Mouse (Mus musculus) liver, embryonic 13.5 days (tissue): ENCODE data around the gene Iqcj. TPM values are rescaled to one million over a fixed set of nuclear protein-coding genes. Genes with fewer than 3 reads are reported as not detected.

Source experiments
- ATAC-seq: fragments of 200-750 bp; cut with Nextera tagmentation; 2 replicates; pipeline ENCODE4 v1.8.0; 2017; ENCODE audit warnings: low read depth, mild to moderate bottlenecking, moderate number of reproducible peaks, moderate library complexity
- DNase-seq: peaks from one replicate; pipeline ENCODE4 v3.0.0; 2022
- H3K27ac ChIP-seq: fragments of 300-500 bp; sonication (generic); 2 replicates; pipeline ENCODE4 v1.5.1; 2015; ENCODE audit warnings: moderate library complexity, mild to moderate bottlenecking, inconsistent platforms
- H3K27me3 ChIP-seq: fragments of 300-500 bp; sonication (generic); 2 replicates; pipeline ENCODE4 v1.6.1; 2015; ENCODE audit warnings: mild to moderate bottlenecking, inconsistent platforms
- H3K36me3 ChIP-seq: fragments of 300-500 bp; sonication (generic); 2 replicates; pipeline ENCODE4 v1.6.1; 2015; ENCODE audit warnings: mild to moderate bottlenecking, inconsistent platforms
- H3K4me1 ChIP-seq: fragments of 300-500 bp; sonication (generic); replicated peaks from 2 replicates; pipeline ENCODE4 v1.6.1; 2015; ENCODE audit warnings: inconsistent platforms
- H3K4me2 ChIP-seq: fragments of 300-500 bp; sonication (generic); 2 replicates; pipeline ENCODE4 v1.6.1; 2015; ENCODE audit warnings: inconsistent platforms, mild to moderate bottlenecking, moderate library complexity
- H3K4me3 ChIP-seq: fragments of 300-500 bp; sonication (generic); replicated peaks from 2 replicates; pipeline ENCODE4 v1.5.1; 2015; ENCODE audit warnings: mild to moderate bottlenecking, inconsistent platforms
- H3K9ac ChIP-seq: fragments of 300-500 bp; sonication (generic); 2 replicates; pipeline ENCODE4 v1.6.1; 2015; ENCODE audit warnings: mild to moderate bottlenecking, inconsistent platforms
- H3K9me3 ChIP-seq: fragments of 300-500 bp; sonication (generic); replicated peaks from 2 replicates; pipeline ENCODE4 v1.6.1; 2016; ENCODE audit warnings: inconsistent platforms
- WGBS: fragments of 180-500 bp; shearing (Covaris S2); methylation state at CpG from one replicate; pipeline ENCODE4 v1.1.7; 2015; ENCODE audit not compliant: insufficient replicate concordance; 5-methylcytosine and 5-hydroxymethylcytosine counted together
- polyA plus RNA-seq: library from polyadenylated mRNA; unstranded; fragments of >200 nt; fragmentation: Nextera tagmentation; extraction: Ambion mirVana; gene quantifications from 2 replicates; pipeline ENCODE4 v1.2.1, GENCODE M21; 2015

Gene Iqcj
- polyA plus RNA-seq, 1 experiment from 2014 or later, result not detected

DNA sequence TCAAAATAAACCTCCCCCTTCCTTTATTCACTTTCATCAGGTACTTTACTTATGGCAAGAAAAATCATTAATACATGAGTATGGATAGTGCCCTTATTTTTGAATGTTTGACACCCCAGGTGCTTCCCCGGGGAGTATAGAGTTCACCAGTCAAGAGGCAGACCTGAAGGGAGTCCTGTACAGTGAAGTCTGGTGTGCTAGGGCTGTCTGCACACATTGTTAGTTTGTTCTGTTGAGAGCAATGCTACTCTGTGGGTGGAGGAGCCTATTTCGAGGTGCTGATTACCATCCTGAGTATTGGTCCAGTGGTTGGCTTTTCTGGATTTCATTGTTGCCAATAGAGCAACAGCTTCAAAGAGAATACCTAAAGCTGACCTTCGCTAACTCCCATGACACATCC lies 26.1 kb downstream of the Iqcj start:
- DNase-seq (no peak), ATAC-seq (no peak)
- H3K9ac ChIP-seq, result no peak overlapping the region
- H3K27me3 ChIP-seq, result no peaks in the 10 kb centered on the region
- H3K4me3 ChIP-seq, result no peak overlapping the region
- no peaks in the 10 kb centered on the region for H3K4me1 ChIP-seq
- 49% methylated on average over 3 of the region's 3 CpGs for WGBS
- H3K9me3 ChIP-seq, result no peaks in the 10 kb centered on the region
- no peaks in the 10 kb centered on the region for H3K36me3 ChIP-seq
- H3K27ac ChIP-seq, result no peak overlapping the region
- no peak overlapping the region for H3K4me2 ChIP-seq

DNA sequence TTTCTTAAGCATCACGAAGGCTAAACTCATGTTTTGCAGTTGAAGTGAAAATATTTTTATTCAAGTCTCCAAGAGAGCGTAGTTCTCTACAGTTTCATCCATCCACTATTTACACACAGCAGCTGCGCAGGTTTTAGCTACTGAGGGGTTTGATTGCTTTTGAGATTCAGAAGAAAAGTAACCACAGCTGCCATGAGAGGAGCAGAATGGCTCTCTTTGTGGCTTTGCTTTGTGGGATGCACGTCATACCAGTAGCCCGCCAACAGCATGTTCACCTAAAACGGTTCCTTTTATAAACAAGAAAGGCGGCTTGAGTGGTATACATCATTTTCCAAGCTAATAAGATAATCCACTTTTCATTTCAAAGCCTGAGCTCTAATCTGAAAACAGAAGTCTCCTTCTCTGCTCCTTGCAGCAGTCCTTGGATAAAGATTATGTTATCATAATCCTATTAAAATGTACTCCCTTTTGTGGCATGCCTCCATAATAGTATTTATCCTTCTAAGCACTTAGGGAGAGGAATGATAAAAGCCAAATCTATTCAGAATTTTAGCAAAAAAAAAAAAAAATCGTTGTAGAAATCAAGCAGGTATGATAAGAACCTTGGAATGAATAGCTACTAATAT lies 26.7 kb downstream of the Iqcj start:
- ATAC-seq (no peak), DNase-seq (no peak)
- Histone ChIP-seq H3K27ac (no peak overlapping the region), H3K9me3 (no peaks in the 10 kb centered on the region), H3K9ac (no peak overlapping the region), H3K4me2 (no peak overlapping the region), H3K27me3 (no peaks in the 10 kb centered on the region), H3K4me1 (no peaks in the 10 kb centered on the region), H3K36me3 (no peaks in the 10 kb centered on the region), H3K4me3 (no peak overlapping the region)
- whole genome bisulfite sequencing, result 56% methylated on average over 8 of the region's 8 CpGs

DNA sequence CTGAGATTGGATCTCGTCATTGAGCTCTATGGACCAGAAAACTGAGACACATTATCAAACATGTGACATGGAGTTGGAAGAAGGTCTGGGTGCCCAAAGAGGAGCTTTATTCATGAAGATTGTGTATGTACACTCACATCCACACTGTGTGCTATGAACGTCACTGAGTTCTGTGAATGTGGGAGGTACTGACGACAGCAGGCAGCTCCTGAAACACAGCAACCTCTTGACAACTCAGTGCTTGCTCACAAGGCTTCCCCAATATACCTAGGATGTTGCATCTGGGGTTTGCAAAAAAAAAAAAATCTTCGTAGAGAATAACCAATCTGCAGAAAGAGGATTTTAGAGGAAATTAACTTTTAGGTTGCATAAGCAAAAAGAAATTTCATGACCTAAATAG lies 31.1 kb downstream of the Iqcj start:
- H3K4me3 ChIP-seq, result no peak overlapping the region
- H3K4me2 ChIP-seq, result no peak overlapping the region
- no peaks in the 10 kb centered on the region for H3K36me3 ChIP-seq
- no peaks in the 10 kb centered on the region for H3K27me3 ChIP-seq
- H3K27ac ChIP-seq, result no peak overlapping the region
- H3K9me3 ChIP-seq, result no peaks in the 10 kb centered on the region
- H3K9ac ChIP-seq, result no peak overlapping the region
- DNase-seq, result no peak
- H3K4me1 ChIP-seq, result no peaks in the 10 kb centered on the region
- WGBS, result 56% methylated on average over 4 of the region's 4 CpGs
- no peak for ATAC-seq

DNA sequence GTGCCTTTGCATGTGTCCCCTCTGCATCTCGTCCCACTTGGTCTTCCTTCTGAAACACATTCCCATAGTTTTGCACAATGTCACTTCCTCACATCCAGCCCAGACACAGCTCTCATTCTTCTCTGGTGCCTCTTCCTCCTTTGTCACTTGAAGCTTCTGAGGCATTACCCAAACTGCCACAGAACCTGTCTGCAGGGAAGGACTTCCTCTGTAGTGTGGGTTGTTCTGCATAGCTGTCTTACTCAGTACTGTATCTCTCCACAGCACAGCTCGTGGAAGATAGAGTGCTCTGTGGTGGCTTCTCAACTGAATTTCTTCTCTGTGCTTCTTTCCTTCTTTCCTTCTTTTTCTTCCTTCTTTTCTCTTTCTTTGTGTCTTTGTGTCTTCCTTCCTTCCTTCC lies 33.4 kb downstream of the Iqcj start:
- H3K4me1 ChIP-seq, result no peaks in the 10 kb centered on the region
- 7% methylated on average over 2 of the region's 2 CpGs for WGBS
- no peaks in the 10 kb centered on the region for H3K27me3 ChIP-seq
- no peak overlapping the region for H3K27ac ChIP-seq
- DNase-seq, result no peak
- no peaks in the 10 kb centered on the region for H3K9me3 ChIP-seq
- H3K36me3 ChIP-seq, result no peaks in the 10 kb centered on the region
- ATAC-seq, result no peak
- no peak overlapping the region for H3K4me2 ChIP-seq
- H3K9ac ChIP-seq, result no peak overlapping the region
- H3K4me3 ChIP-seq, result no peak overlapping the region

DNA sequence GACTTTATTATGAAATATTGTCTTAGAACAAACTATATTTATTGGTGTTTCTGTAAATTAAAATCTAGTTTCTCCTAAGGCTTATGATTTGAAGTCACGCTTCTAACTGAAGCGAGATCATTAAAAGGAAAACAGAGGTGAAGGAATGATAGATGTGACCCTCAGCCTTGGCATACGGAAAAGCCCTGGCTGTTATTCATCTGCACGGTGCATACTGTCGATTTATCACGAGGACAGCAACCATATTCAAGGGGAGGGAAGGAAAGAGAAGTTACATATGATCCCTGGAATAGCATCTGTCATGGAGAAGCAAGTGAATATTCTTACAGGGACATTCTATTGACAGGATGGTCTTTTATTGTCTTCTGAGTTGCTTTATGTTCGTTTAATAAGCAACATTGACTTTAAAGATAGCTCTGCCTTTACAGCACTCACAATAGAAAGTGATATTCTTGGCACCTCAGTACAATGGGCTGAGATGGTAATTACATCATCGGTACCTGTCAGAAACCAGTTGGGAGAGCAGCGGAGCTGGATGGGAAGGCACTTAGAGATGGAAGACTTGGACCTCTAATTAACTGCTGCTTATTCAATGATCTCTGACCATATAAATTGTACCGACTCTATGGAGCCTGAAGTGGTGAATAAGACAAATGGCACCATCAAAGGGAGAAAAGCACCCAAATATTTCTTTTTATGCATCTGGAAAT lies 38.6 kb downstream of the Iqcj start:
- H3K9ac ChIP-seq, result no peak overlapping the region
- DNase-seq (no peak), ATAC-seq (no peak)
- H3K36me3 ChIP-seq, result no peaks in the 10 kb centered on the region
- no peaks in the 10 kb centered on the region for H3K27me3 ChIP-seq
- H3K4me1 ChIP-seq, result no peaks in the 10 kb centered on the region
- no peak overlapping the region for H3K4me2 ChIP-seq
- H3K27ac ChIP-seq, result no peak overlapping the region
- H3K9me3 ChIP-seq, result no peaks in the 10 kb centered on the region
- 66% methylated on average over 10 of the region's 10 CpGs for WGBS
- H3K4me3 ChIP-seq, result no peak overlapping the region

DNA sequence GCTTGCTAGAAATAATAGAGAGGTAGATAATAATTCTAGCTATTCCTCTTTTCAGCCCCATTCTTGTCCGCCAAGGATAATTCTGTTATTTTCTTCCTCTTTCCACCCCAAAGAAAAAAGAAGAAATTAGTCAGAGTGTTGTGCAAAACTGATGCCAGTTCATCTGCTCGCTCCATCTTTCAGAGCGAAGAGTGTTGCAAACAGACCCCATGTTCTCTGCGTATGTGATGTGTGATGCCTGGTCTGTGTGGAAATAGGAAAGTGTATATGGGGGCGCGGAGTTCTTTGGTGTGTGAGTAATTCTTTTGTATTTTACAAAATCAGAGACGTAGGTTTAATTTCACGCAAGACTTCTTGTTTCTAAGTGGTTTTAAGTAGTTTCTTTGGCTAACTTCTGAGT lies 39.2 kb downstream of the Iqcj start:
- Histone ChIP-seq H3K27ac (no peak overlapping the region), H3K4me2 (no peak overlapping the region), H3K9ac (no peak overlapping the region), H3K9me3 (no peaks in the 10 kb centered on the region), H3K36me3 (no peaks in the 10 kb centered on the region), H3K4me3 (no peak overlapping the region), H3K4me1 (no peaks in the 10 kb centered on the region), H3K27me3 (no peaks in the 10 kb centered on the region)
- no peak for ATAC-seq
- no peak for DNase-seq
- 78% methylated on average over 8 of the region's 8 CpGs for WGBS

DNA sequence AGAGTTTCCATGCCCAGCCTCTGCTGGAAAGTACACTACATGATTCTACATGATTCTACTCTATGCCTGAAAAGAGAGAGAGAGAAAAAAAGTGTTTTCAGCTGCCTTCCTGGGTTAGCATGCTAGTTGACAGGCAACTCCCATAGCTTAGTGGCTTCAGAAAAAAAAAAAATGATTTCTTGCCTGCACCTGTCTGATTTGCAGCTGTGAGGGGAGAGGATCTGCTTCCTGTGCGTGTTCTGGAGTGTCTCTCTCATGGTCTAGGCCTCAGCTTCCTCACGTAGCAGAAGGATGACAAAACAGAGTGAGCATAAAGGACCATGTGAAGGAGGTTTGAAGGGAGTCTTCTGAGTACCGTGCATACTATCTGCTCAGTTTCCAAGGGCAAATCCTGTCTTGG lies 39.9 kb downstream of the Iqcj start:
- Histone ChIP-seq H3K9ac (no peak overlapping the region), H3K27me3 (no peaks in the 10 kb centered on the region), H3K4me1 (no peaks in the 10 kb centered on the region), H3K27ac (no peak overlapping the region), H3K9me3 (no peaks in the 10 kb centered on the region), H3K4me2 (no peak overlapping the region), H3K36me3 (no peaks in the 10 kb centered on the region), H3K4me3 (no peak overlapping the region)
- WGBS, result 43% methylated on average over 3 of the region's 3 CpGs
- DNase-seq (no peak), ATAC-seq (no peak)

DNA sequence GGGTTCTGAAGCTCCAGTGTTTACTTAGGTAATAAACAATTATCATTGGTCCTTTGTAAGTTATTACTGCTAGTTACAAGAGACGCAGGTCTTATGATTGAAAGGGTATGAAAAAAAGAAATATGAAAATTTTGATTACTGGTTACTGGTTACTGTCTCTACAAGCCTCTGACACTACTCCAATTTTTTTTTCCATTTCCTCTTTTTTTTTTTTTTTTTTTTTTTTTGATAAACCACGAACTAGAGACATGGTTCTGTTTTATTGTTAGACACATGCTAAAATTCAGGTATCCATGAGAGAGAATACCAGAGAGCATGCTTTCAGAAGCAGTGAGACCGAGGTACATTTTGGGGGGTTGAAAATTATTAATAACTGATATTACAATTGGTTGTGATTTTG lies 43.8 kb downstream of the Iqcj start:
- Histone ChIP-seq H3K4me3 (no peak overlapping the region), H3K27me3 (no peaks in the 10 kb centered on the region), H3K4me2 (no peak overlapping the region), H3K9me3 (no peaks in the 10 kb centered on the region), H3K4me1 (no peaks in the 10 kb centered on the region), H3K36me3 (no peaks in the 10 kb centered on the region), H3K9ac (no peak overlapping the region), H3K27ac (no peak overlapping the region)
- DNase-seq (no peak), ATAC-seq (no peak)
- 39% methylated on average over 3 of the region's 3 CpGs for WGBS

DNA sequence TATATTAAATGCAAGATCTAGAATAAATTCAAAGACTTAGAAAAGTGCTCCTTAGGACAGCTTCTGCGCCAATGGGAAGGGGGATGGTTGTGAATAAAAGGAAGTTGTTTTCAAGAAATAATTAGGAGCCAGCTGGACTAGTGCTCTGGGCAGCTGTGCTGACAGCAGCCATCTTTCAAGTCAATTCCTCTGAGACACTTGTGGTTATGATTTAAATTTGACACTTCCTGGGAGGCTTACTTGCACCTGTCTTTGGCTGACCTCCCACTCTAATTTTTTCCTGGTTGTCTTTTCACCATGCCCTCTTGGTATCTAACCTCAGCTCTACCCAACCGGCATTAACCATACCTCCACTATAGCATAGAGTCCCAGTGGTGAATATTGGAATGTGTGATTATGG lies 55.0 kb downstream of the Iqcj start:
- Histone ChIP-seq H3K4me3 (no peak overlapping the region), H3K9ac (no peak overlapping the region), H3K4me2 (no peak overlapping the region), H3K27ac (no peak overlapping the region), H3K9me3 (no peaks in the 10 kb centered on the region), H3K4me1 (no peaks in the 10 kb centered on the region), H3K27me3 (no peaks in the 10 kb centered on the region), H3K36me3 (no peaks in the 10 kb centered on the region)
- WGBS, result 49% methylated on average over 2 of the region's 2 CpGs
- ATAC-seq (no peak), DNase-seq (no peak)

DNA sequence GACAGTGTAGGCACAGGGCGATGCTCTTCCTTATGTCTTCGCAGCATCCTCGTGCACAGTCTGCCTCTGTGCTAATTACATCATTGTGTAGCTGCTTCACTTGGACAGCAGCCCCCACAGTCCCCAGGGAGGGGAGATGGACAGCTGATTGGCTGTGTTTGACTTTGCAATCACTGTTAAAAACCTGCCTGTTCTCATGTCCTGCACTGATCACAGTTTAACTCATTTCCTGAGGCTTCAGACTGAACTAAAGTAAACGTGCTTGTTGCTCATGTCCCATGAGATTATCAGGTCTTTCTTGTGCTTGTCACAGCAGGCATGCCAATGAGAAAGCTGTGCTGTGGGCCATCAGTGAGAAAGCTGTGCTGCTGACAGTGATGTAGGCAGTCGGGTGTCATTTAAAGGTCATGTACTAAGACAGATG lies 60.5 kb downstream of the Iqcj start:
- no peaks in the 10 kb centered on the region for H3K4me1 ChIP-seq
- no peak overlapping the region for H3K27ac ChIP-seq
- H3K4me3 ChIP-seq, result no peak overlapping the region
- H3K9me3 ChIP-seq, result no peaks in the 10 kb centered on the region
- no peak for DNase-seq
- no peaks in the 10 kb centered on the region for H3K27me3 ChIP-seq
- no peak for ATAC-seq
- 62% methylated on average over 5 of the region's 5 CpGs for WGBS
- no peak overlapping the region for H3K4me2 ChIP-seq
- no peak overlapping the region for H3K9ac ChIP-seq
- no peaks in the 10 kb centered on the region for H3K36me3 ChIP-seq

DNA sequence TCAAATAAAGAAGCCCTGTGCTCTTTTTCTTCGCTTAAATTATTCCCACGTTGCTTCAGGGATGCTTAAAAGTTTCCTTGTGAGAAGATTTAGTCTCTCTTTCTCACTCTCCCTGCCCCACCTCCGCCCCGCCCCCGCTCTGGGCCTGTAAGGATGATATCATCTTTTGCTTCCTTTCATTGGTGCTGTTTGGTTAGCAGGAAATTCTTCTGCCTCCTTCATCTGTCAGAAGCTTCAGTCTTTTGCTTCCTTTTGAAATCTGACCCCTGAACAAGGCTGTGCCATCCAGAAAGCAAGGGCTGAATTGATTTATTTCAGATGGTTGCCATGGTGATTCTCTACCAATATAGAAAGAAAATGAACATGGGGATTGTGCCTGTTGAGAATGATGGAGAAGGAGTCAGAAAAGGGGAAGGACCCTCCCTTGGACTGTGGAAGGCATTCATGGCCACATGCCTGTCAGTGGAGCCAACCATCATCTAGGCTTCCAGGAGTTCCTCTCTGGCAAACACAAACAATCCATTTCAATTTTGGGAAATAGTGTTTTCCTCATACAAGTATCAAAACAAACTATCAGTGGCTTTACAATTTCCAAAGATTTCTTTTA lies 62.5 kb downstream of the Iqcj start:
- WGBS, result 26% methylated on average over 5 of the region's 5 CpGs

DNA sequence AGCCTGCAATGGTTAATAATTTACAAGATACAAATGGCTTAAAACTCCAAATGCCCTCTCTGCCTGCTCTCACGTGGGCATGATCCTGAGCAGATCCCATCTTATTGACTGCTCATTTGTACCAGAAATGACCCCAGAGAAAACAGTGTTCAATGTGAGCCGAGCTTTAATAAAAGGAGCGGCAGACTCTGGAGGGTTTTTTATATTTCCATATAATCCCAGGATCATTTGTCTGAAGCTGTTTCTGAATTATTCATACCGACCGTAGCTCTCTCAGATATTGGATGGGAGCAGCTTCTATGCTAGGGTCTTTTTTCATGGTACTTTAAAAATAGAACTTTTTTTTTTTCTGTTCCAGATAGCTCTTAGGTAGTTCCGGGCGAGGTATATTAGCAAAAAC lies 67.7 kb downstream of the Iqcj start:
- whole genome bisulfite sequencing, result 63% methylated on average over 7 of the region's 7 CpGs
- Histone ChIP-seq H3K36me3 (no peaks in the 10 kb centered on the region), H3K4me2 (no peak overlapping the region), H3K9me3 (no peaks in the 10 kb centered on the region), H3K27me3 (no peaks in the 10 kb centered on the region), H3K4me3 (no peak overlapping the region), H3K4me1 (no peaks in the 10 kb centered on the region), H3K27ac (no peak overlapping the region), H3K9ac (no peak overlapping the region)
- no peak for DNase-seq
- ATAC-seq, result no peak

More for the DNA sequence above, 62.5 kb downstream of the Iqcj start:
- Histone ChIP-seq H3K9me3 (no peaks in the 10 kb centered on the region), H3K4me1 (no peaks in the 10 kb centered on the region), H3K27ac (no peak overlapping the region), H3K9ac (no peak overlapping the region), H3K4me2 (no peak overlapping the region), H3K27me3 (no peaks in the 10 kb centered on the region), H3K4me3 (no peak overlapping the region), H3K36me3 (no peaks in the 10 kb centered on the region)
- ATAC-seq, result no peak
- no peak for DNase-seq
